Mouse (Mus musculus) liver, embryonic 16.5 days (tissue): ENCODE measurements at regions not wholly inside any gene's neighbourhood (a gene's known extent, or its start where the extent isn't known, plus 50 kb on each side); places are given as distances from the start of the nearest gene placed in this dataset.

Experiments used
- ATAC-seq: fragments of 200-750 bp; cut with Nextera tagmentation; 2 replicates; pipeline ENCODE4 v1.8.0; 2017; ENCODE audit warnings: low read depth, mild to moderate bottlenecking, moderate number of reproducible peaks, moderate library complexity
- H3K27ac ChIP-seq: fragments of 300-500 bp; sonication (generic); 2 replicates; pipeline ENCODE4 v1.5.1; 2014; ENCODE audit warnings: mild to moderate bottlenecking, low read length
- H3K27me3 ChIP-seq: fragments of 300-500 bp; sonication (generic); 2 replicates; pipeline ENCODE4 v1.6.1; 2014; ENCODE audit warnings: low read depth, low read length, mixed read lengths; ENCODE audit not compliant: control insufficient read depth, insufficient read depth
- H3K36me3 ChIP-seq: fragments of 300-500 bp; sonication (generic); 2 replicates; pipeline ENCODE4 v1.6.1; 2014; ENCODE audit warnings: mild to moderate bottlenecking; ENCODE audit not compliant: control insufficient read depth, insufficient read depth
- H3K4me1 ChIP-seq: fragments of 300-500 bp; sonication (generic); 2 replicates; pipeline ENCODE4 v1.6.1; 2014; ENCODE audit warnings: low read depth, low read length, mixed read lengths; ENCODE audit not compliant: control insufficient read depth
- H3K4me2 ChIP-seq: fragments of 300-500 bp; sonication (generic); 2 replicates; pipeline ENCODE4 v1.6.1; 2014; ENCODE audit warnings: low read depth, low read length, mixed read lengths
- H3K4me3 ChIP-seq: fragments of 300-500 bp; sonication (generic); 2 replicates; pipeline ENCODE4 v1.5.1; 2014; ENCODE audit warnings: low read depth, mild to moderate bottlenecking, low read length
- H3K9ac ChIP-seq: fragments of 300-500 bp; sonication (generic); 2 replicates; pipeline ENCODE4 v1.6.1; 2014; ENCODE audit warnings: low read depth, low read length
- H3K9me3 ChIP-seq: fragments of 300-500 bp; sonication (generic); replicated peaks from 2 replicates; pipeline ENCODE4 v1.6.1; 2016; ENCODE audit warnings: low read length; ENCODE audit not compliant: control insufficient read depth
- WGBS: fragments of 180-500 bp; shearing (Covaris S2); extraction: QIAGEN DNeasy Blood & Tissue Kit; methylation state at CpG from one replicate; pipeline ENCODE4 v1.1.7; 2014; ENCODE audit not compliant: insufficient replicate concordance; 5-methylcytosine and 5-hydroxymethylcytosine counted together

- no peak overlapping the region for H3K4me3 ChIP-seq
- H3K4me1 ChIP-seq, result no peaks in the 10 kb centered on the region
- WGBS, result 44% methylated on average over 19 of the region's 19 CpGs
- H3K27me3 ChIP-seq, result no peaks in the 10 kb centered on the region
- no peak overlapping the region for H3K9ac ChIP-seq
- no peak overlapping the region for H3K27ac ChIP-seq
- ATAC-seq, result no peak
- H3K36me3 ChIP-seq, result no peaks in the 10 kb centered on the region
- H3K4me2 ChIP-seq, result peak overlapping the region; percentile 32; the same call in 1 of the 2 replicates
- no peaks in the 10 kb centered on the region for H3K9me3 ChIP-seq
Observed at GRCm38 (mm10) chr4:31823574-31824348, 140.1 kb upstream of the Map3k7 start.

GRCm38 (mm10) chr4:31824518-31825437 lies 139.1 kb upstream of the Map3k7 start:
- Histone ChIP-seq H3K27ac (no peak overlapping the region), H3K9ac (no peak overlapping the region), H3K36me3 (no peaks in the 10 kb centered on the region), H3K4me1 (no peaks in the 10 kb centered on the region), H3K9me3 (no peaks in the 10 kb centered on the region), H3K27me3 (no peaks in the 10 kb centered on the region), H3K4me2 (no peak overlapping the region; the same call in 1 of the 2 replicates), H3K4me3 (no peak overlapping the region)
- no peak for ATAC-seq
- WGBS, result 66% methylated on average over 14 of the region's 14 CpGs

GRCm38 (mm10) chr4:31825438-31825830 lies 138.5 kb upstream of the Map3k7 start:
- no peak overlapping the region for H3K4me2 ChIP-seq
- H3K4me3 ChIP-seq, result no peak overlapping the region
- H3K36me3 ChIP-seq, result no peaks in the 10 kb centered on the region
- H3K27me3 ChIP-seq, result no peaks in the 10 kb centered on the region
- 58% methylated on average over 3 of the region's 3 CpGs for WGBS
- H3K9me3 ChIP-seq, result no peaks in the 10 kb centered on the region
- no peak for ATAC-seq
- no peak overlapping the region for H3K27ac ChIP-seq
- H3K4me1 ChIP-seq, result no peaks in the 10 kb centered on the region
- no peak overlapping the region for H3K9ac ChIP-seq

- no peak overlapping the region for H3K9ac ChIP-seq
- no peaks in the 10 kb centered on the region for H3K27me3 ChIP-seq
- no peak overlapping the region for H3K27ac ChIP-seq
- no peak overlapping the region for H3K4me2 ChIP-seq
- WGBS, result 73% methylated on average over 8 of the region's 8 CpGs
- H3K4me3 ChIP-seq, result no peak overlapping the region
- no peaks in the 10 kb centered on the region for H3K4me1 ChIP-seq
- H3K36me3 ChIP-seq, result no peaks in the 10 kb centered on the region
- ATAC-seq, result no peak
- no peaks in the 10 kb centered on the region for H3K9me3 ChIP-seq
Observed at GRCm38 (mm10) chr4:31826661-31827060, 137.2 kb upstream of the Map3k7 start.

GRCm38 (mm10) chr4:31827266-31827665 lies 136.6 kb upstream of the Map3k7 start:
- H3K27me3 ChIP-seq, result no peaks in the 10 kb centered on the region
- H3K4me3 ChIP-seq, result no peak overlapping the region
- no peak overlapping the region for H3K9ac ChIP-seq
- WGBS, result 59% methylated on average over 7 of the region's 7 CpGs
- ATAC-seq, result no peak
- no peak overlapping the region for H3K27ac ChIP-seq
- H3K4me2 ChIP-seq, result no peak overlapping the region
- no peaks in the 10 kb centered on the region for H3K4me1 ChIP-seq
- H3K9me3 ChIP-seq, result no peaks in the 10 kb centered on the region
- H3K36me3 ChIP-seq, result no peaks in the 10 kb centered on the region

GRCm38 (mm10) chr4:31830241-31830640 lies 133.7 kb upstream of the Map3k7 start:
- H3K4me1 ChIP-seq, result no peaks in the 10 kb centered on the region
- no peaks in the 10 kb centered on the region for H3K9me3 ChIP-seq
- H3K4me3 ChIP-seq, result no peak overlapping the region
- H3K27ac ChIP-seq, result no peak overlapping the region
- WGBS, result 64% methylated on average over 11 of the region's 11 CpGs
- H3K27me3 ChIP-seq, result no peaks in the 10 kb centered on the region
- H3K9ac ChIP-seq, result no peak overlapping the region
- ATAC-seq, result no peak
- no peak overlapping the region for H3K4me2 ChIP-seq
- no peaks in the 10 kb centered on the region for H3K36me3 ChIP-seq

- Histone ChIP-seq H3K36me3 (no peaks in the 10 kb centered on the region), H3K4me2 (no peak overlapping the region), H3K4me3 (no peak overlapping the region), H3K4me1 (no peaks in the 10 kb centered on the region), H3K9ac (no peak overlapping the region), H3K27me3 (no peaks in the 10 kb centered on the region), H3K9me3 (no peaks in the 10 kb centered on the region), H3K27ac (no peak overlapping the region)
- 59% methylated on average over 2 of the region's 2 CpGs for WGBS
- no peak for ATAC-seq
Observed at GRCm38 (mm10) chr4:31831469-31831868, 132.4 kb upstream of the Map3k7 start.

- WGBS, result 64% methylated on average over 4 of the region's 4 CpGs
- Histone ChIP-seq H3K27ac (no peak overlapping the region), H3K36me3 (no peaks in the 10 kb centered on the region), H3K4me3 (no peak overlapping the region), H3K4me1 (no peaks in the 10 kb centered on the region), H3K9ac (no peak overlapping the region), H3K4me2 (no peak overlapping the region), H3K27me3 (no peaks in the 10 kb centered on the region), H3K9me3 (no peaks in the 10 kb centered on the region)
- ATAC-seq, result no peak
Observed at GRCm38 (mm10) chr4:31833828-31834227, 130.1 kb upstream of the Map3k7 start.

GRCm38 (mm10) chr4:31835051-31835450 lies 128.8 kb upstream of the Map3k7 start:
- no peak for ATAC-seq

More at GRCm38 (mm10) chr4:31835051-31835450, 128.8 kb upstream of the Map3k7 start:
- Histone ChIP-seq H3K27me3 (no peaks in the 10 kb centered on the region), H3K9me3 (no peaks in the 10 kb centered on the region), H3K27ac (no peak overlapping the region), H3K36me3 (no peaks in the 10 kb centered on the region), H3K9ac (no peak overlapping the region), H3K4me3 (no peak overlapping the region), H3K4me2 (no peak overlapping the region), H3K4me1 (no peaks in the 10 kb centered on the region)
- 58% methylated on average over 5 of the region's 5 CpGs for WGBS
